Mouse (Mus musculus): Measurements from ENCODE around the gene Kifc1.

Gene Kifc1

DNA sequence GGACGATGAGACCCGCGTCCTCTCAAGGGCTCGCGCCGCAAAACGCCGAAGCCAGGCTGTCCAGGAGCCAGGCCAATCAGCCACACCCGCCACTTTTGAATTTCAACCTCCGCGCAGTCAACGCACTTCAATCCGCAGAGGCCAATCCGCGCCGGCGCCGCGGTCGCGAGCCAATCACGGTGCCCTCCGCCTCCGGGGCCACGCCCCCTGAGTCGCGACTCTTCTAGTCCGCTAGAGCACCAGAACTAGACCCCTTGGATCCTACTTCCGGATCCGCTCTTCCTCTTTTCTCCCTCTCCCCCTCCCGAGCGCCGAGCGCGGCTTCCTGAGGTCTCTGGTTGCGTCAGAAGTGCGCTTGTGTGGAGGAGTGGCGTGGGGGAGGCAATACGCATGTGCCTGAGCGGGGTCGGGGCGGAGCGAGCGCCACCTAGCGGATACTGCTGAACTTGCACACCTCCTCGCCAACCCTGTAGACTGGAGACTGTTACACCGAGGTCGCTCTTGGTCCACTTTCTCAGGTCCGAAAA lies at the start of gene Kifc1:
TSS of gene Kifc1 (minus strand) at position 129 of the 527 bp plus-strand sequence.
- DNase-seq (ENCODE audit: low spot score): peak; percentile 100

DNA sequence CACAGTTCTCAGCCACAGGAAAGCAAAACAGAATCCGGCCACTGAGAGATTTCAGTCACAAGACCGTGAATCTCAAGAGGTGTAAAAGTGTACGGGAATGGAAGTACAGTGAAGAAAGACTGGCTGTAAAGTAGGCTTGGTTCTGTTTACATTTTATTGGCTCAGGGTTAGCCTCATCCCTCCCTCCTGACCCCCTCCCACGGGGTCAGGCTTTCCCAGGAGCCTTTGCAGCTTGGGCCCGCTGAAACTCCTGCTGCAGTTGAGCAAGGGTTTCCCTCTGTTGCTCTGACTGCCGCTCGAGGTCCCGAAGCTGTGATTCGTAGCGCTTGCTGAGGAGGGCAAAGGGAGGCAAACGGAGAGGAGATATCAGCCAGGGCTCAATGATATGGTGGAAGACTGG lies 48.3 kb upstream of the Kifc1 start:
- DNase-seq (ENCODE audit: low spot score): no peak

DNA sequence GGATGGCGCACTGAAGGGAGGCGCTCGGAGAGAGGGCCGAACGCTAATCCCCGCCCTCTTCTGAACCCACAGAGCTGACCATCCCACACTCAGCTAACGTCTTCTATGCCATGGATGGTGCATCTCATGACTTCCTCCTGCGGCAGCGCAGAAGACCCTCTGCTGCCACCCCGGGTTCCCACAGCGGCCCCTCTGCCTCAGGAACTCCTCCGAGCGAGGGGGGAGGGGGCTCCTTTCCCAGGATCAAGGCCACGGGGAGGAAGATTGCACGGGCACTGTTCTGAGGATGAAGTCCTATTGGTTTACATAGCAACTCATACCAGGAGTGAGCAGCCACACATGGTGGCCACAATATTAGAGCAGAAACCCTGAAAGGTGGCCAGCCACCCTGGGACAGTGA lies 46.5 kb upstream of the Kifc1 start:
- DNase-seq (ENCODE audit: low spot score): no peak

DNA sequence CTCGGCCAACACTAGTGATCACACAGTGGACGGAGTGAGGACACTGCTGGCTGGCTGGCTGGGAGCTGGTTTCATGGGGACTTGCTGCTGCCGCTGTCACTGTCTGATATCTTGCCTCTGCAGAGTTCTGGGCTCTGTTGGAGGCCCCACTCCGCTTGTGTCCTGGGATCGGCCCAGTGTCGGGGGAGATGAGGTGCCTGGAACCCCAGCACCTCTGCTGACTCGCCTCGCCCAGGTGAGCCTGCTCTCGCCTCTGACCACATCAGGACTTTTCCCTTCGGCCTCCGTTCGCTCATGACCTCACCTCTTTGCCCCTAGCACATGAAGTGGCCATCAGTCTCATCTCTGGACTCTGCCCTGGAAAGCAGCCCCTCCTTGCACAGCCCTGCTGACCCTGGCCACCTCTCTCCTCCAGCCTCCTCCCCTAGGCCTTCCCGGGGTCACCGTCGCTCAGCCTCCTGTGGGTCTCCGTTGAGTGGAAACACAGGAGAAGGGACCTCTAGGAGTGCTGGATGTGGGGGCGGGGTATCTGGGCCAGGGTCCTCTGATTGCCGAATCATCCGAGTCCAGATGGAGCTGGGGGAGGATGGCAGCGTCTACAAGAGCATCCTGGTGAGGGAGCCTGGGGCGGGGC lies 45.1 kb upstream of the Kifc1 start:
- DNase-seq (ENCODE audit: low spot score): no peak

DNA sequence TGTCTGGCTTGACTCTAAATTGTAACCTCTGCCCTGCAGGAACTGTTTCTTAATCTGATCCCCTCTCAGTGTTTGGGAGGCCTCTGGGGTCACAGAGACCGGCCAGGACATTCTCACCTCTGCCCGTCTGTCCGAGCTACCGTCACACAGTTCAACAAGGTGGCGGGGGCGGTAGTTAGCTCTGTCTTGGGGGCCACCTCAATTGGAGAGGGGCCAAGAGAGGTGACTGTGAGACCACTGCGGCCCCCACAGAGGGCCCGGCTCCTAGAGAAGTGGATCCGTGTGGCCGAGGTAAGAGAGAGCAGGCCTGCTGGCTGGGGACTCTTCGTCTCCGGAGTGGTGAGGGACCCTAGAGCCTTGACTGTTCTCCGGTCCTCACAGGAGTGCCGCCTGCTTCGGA lies 42.5 kb upstream of the Kifc1 start:
- DNase-seq (ENCODE audit: low spot score): no peak

DNA sequence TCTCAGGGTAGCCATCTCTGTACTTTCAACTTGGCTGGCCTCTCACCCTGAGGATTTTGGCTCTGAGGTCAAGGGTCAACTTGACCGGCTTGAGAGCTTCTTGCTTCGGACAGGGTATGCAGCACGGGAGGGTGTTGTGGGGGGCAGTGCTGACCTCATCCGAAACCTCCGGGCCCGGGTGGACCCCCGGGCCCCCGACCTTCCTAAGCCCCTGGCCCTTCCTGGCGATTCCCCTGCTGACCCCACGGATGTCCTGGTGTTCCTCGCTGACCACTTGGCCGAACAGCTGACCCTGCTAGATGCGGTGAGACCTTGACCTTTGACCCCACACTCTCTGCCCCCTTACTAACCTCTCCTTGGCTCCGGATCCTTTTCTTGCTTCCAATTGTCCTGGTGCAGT lies 42.0 kb upstream of the Kifc1 start:
- no peak for DNase-seq (ENCODE audit: low spot score)

DNA sequence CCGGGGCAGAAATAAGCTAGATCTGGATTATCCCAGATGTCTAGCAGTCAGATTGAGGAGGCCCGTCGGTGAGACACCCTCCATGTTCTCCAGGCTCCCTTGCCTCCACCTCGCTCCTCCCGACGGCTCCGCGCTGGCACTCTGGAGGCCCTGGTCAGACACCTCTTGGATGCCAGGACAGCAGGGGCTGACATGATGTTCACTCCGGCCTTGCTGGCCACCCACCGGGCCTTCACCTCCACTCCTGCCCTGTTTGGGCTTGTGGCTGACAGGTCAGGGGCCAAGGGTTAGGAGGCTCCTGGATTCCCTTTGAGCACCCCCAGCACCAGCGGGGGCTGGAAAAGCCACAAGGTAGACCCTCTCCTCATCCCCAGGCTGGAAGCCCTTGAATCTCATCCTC lies 41.5 kb upstream of the Kifc1 start:
- no peak for DNase-seq (ENCODE audit: low spot score)

DNA sequence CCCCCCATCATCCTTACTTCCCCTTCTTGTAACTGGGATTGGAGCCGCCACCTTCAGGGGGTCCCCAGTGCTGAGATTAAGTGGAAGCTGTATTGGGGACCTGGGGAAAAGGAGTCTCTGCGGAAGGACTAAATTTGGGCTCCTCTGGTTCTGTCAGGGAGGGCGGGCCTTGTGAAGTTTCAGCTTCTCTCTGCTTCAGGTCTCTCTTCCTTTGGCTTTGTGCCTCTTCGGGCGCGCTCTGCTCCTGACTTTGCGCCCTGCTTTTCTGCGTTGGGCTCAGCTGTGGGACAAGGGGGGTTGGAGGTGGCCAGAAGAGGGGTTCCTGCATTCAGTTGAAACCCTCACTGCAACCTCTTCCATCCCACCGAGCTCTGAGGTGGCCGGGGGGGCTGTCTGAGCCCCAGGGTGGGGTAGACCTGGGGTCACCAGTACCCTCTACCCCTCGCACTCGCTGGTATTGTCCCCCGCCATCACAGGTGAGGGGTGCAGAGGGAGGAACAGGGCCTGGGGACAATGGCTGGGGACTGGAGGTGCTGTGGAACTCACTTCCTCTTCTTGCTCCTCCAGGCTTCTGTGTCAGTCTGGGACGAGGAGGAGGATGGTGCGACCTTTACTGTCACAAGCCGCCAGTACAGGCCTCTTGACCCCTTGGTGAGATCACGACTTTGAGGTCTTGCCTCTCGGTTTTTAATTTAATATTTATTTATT lies 40.9 kb upstream of the Kifc1 start:
- DNase-seq (ENCODE audit: low spot score): no peak

DNA sequence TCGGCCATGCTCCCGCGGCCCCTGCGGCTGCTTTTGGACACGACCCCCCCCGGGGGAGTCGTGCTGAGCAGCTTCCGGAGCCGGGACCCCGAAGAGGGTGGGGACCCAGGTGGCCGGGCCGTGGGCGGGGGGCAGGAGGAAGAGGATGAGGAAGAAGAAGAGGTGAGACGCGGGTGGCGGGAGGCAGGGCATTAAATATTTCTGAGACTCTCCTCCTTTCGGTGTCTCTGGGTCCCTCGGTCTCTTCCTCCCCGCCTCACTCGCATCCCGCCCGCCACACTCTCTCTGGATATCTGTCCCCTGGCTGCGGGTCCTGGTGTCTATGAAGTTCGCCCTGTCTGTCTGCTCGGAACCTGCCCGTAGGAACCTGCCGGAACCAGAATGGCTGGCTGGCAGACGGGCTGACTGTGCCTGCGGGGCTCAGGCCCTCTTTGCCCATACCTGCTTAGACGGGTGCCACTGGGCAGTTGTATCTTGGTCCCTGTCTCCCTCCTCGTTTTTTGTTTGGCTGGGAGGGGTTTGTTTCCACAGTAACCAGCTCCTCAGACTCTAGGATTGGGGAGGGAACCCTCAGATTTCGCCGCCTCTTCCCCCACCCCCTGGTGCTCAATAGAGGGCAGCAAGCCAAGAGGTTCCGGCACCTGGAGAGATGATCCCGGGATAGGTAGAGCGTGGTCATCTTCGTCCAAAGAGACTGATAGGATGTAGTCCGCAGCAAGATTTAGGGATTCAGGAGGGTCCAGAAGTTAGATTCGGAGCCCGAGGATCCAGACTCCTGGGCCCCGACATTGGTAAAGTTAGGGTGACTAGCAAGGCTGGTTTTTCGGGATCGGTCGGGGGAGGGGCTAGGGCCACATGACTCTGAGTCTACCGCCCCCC lies 40.1 kb upstream of the Kifc1 start:
- no peak for DNase-seq (ENCODE audit: low spot score)

DNA sequence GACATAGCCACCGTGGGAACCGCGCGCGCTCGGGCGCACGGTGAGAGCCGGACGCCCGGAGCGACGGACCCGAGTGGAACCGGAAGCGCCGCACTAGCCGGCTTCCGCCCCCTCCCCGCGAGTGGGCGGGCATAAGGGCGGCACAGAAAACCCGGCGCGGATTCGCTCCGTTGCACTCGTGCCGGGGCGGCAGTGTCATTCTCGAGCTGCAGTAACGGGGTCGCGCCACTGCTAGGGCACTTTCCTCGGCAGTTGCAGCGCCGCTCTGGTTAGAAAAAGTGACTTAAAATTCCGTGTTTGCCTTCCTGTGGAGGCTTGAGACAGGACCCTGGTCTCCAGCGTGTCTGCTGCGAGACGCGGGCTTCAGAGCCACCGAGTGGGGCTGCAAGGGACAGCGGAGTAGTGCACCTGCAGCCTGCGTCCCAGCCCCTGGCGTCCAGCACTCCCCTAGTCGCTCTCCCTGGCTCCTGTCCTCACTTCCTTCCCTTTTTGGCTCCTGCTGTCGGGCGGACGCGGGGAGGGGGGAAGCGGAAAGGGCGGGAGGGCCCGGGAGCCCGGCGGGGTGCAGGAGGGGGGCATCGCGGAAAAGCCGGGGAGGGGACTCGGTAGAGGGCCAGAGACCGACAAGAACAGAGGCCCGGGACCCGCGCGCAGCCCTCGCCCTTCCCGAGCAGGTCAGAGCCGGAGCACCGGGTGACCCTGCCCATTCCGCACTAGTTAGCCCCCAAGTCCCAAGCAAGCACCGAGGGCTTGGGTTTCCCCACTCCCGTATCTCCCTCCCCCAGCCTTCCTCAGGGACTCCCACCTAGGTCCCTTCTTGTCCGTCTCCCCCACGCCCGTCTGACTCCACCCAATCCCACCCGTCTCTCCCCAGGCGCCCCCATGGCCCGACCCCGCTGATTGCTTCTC lies 39.2 kb upstream of the Kifc1 start, which contains the start of gene Rgl2:
TSS of gene Rgl2 (plus strand) at position 173 of the 909 bp plus-strand sequence.
- DNase-seq (ENCODE audit: low spot score): peak; percentile 93

DNA sequence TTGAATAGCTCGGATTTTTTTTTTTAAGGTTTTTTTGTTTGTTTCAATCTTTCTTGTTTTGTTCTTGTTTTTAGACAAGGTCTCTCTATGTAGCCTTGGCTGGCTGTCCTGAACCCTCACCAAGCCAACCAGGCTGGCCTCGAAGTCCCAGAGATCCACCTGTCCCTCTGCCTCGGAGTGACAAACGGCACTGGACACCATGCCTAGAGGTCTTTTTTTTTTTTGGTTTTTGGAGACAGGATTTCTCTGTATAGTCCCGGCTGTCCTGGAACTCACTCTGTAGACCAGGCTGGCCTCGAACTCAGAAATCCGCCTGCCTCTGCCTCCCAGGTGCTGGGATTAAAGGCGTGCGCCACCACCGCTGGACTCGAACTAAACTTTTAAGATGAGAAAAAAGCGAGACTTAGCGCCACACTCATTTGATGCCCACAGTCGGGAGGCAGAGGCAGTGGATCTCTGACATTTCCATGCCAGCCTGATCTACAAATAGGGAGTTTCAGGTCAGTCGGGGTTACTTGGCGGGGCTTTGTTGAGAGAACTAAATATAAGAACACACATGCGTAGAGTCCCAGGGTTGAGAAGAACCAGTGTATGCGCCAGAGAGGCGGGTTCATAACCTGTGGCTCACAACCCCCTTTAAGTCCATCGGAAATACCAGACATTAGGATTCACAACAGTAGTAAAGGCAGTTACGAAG lies 37.9 kb upstream of the Kifc1 start:
- DNase-seq (ENCODE audit: low spot score): no peak

DNA sequence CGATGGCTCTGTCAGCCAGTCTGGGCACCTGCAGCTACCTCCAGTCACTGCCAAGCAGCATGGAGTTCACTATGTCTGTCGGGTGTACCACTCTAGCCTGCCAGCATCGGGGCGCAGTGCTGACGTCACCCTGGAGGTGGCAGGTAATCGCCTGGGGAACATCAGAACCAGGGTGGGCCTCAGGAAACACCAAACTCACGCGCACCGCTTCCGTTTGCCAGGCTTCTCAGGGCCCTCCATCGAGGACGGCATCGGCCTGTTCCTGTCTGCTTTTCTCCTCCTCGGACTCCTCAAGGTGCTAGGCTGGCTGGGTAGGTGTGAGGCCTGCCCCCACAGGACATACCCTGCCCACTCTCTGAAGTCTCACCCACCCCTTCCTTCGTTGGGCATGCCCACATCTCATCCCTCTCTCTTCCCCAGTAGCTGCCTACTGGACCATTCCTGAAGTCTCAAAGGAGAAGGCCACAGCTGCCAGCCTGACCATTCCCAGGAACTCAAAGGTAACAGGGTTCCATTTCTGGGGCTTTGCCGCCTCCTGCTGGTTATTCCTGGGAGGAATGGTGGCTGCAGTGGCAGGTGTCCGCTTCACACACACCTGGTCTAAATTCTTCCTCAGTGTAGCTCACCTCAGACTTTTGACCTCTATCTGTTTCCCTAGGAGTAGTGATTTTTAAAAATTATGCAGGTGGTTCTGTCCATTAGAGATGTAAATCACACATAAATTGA lies 35.9 kb upstream of the Kifc1 start:
- no peak for DNase-seq (ENCODE audit: low spot score)

DNA sequence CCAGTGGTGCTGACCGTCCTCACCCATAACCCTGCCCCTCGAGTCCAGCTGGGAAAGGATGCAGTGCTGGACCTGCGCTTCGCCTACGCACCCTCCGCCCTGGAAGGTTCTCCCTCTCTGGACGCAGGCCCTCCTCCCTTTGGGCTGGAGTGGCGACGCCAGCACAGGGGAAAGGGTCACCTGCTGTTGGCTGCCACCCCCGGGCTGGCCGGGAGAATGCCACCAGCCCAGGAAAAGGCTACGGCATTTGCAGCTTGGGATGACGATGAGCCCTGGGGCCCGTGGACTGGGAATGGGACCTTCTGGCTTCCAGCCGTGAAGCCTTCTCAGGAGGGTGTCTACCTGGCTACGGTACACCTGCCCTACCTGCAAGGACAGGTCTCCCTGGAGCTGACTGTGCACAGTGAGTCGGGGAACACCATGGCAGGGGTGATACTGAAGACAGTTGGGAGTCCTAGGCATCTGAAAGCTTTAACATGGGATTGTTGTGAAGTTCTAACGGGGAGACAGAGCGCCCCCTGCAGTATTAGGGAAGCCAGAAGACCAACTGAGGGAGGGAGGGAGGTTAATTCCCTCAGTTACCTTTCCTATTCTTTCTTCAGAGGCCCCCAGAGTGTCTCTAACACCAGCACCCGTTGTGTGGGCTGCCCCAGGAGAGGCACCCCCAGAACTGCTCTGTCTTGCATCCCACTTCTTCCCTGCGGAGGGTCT lies 35.1 kb upstream of the Kifc1 start:
- no peak for DNase-seq (ENCODE audit: low spot score)

DNA sequence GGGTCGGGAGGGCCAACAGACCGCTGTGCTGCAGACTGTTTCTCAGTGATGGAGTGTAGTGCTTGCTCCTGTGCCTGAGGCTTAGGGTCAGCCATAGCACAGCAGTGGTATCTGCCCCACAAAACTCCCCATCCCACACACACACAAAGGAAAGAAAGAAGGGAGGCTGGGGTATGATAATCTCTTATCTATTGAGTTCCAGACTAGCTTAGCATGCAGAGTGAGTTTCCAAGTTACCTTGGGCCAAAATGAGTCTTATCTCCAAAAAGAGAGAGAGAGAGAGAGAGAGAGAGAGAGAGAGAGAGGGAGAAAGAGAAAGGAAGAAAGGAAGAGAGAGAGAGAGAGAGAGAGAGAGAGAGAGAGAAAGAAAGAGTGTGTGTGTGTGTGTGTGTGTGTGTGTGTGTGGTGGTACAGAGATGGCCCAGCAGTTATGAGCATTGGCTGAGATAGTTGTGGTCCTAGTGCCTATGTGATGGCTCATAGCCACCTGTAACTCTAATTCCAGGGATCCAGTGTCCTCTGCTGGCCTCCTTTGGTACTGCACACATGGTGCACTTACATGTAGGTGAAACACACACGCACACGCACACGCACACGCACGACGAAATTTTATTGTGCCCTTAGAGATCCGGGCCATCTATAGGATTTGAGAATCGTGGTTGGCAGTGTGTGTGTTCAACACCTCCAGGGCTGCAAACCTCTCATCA lies 34.3 kb upstream of the Kifc1 start:
- DNase-seq (ENCODE audit: low spot score): no peak

DNA sequence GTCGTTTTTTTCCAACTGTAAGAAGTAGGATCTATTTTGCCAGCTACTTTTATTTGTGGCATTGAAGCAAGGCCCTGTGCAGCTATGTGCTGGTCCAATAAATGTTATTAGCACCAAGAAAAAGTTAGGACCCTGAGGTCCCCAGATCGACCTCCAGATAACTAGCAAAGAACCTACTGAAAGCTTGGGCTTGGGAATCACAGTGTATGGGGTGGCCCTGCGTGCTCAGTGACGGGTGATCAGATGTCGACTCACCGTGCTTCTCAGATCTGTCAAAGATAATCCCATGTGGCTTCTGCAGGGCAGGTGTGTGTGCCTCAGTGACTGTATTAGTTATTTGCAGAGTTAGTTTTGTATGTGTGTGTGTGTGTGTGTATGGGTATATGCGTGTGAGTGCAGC lies 30.9 kb upstream of the Kifc1 start:
- no peak for DNase-seq (ENCODE audit: low spot score)

DNA sequence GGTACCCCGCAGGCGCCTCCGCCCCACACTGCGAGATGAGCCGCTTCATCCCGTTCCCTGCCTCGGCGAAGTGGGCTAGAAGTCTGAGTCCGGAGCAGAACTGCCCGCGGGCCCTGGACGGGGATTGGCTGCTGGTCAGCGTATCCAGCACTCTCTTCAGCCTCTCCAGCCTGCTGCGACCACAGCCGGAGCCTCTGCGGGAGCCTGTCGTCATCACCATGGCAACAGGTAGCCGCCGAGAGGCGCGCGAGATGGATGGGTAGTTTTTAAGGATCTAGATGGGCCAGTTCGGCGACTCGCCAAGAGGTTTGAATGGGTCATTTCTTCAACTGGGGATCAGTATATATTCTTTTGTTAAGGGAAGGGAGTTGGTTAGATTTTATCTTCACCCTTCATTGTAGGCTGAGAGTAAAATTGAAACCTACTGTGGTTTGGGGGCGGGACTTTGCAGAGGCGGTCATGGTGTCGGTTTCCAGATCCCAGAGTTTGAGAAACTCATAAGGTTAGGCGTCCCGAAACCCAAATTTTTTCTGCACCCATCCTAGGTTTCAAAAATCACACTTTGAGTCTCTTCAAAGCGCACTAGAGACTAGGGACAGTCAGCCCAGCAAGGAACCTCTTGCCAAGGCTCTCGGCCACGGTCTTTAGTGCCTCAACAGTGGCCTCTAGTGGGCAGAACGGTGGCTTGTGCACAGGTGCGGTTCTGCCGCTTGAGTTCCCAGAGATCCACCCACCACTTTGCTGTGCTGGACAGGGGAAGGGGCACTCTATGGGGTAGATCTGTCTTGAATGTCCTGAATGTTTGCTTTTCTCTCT lies 30.0 kb upstream of the Kifc1 start:
- DNase-seq (ENCODE audit: low spot score): peak; percentile 86

DNA sequence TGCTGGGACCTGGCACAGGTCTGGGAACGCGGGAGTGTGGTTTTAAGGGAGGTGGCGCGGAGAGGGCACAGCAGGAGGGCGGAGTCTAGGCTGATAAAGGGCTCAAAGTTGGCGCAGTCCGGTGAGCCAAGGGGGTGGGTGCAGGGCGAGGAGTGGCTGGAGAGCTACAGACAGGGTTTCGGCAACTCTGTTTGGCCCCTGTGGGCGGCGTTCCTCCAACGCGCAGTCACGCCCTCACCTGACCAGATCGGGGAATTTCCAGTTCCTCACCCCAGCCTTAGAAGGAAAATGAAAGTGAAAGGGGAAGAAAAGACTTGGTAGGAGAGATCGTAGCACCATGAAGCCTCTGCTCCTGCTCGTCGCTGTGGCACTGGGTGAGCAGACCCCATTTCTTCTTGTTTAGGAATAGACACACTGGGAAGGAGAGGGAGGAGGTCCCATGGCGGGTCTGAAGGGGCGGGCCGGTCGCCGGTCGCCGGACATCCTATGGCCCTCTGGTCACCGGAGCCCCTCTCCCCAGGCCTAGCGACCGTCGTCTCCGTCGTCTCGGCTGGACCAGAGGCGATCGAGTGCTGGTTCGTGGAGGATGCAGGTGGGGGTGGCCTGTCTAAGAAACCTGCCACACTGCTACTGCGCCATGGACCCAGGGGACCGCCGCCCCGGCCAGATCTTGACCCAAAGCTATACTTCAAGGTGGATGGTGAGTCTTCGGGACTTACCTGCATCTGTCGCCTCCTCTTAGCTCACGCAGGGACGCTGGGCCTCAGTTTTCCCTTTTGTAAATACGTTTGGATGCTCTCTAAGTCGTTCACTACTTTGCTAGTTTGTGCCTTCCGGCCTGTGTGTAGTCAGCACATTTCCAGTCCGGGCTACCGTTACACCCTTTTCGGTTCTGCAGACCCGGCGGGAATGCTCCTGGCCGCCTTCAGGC lies 29.2 kb upstream of the Kifc1 start:
- peak; percentile 87 for DNase-seq (ENCODE audit: low spot score)
